In the genomic region with DNA sequence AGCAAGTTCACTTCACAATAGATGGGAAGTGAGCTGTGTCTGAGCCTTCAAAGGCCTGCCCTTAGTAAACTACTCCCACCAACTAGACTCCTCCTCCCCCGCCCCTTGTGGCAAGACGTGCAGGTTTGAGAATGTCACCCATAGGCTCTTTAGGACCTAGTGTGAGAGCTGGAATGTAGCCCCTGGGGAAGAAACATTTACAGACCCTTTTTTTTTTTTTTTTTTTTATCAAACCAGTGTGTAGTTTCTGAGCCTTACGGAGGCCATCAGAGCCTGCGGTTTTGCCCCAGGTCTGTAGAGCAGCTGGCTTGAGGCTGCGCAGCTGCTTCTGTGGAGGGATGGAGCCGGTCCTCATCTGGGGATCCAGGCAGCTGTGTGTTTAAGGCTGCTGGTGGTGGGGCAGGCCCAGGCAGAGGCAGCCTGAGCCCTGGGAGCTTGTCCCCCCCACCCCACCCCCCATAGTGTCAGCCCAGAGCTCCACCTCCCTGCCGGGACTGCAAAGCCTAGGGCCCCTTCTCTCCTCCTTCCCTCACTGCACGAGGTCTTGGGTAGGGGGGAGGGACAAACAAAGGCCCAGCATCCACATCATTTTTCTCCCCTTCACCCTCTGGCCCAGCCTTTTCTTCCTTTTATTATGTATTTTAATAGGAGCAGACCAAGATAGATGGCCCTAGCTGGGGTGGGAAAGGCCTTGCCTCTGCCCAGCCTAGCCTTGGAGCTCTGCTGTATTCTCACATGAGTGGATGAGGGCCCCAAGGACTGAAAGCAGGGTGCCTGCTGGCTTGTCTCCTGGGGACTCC, we compare ENCODE assay signal across 9 mouse cellular contexts. TPM values are rescaled to one million over a fixed set of nuclear protein-coding genes. Genes with fewer than 3 reads are reported as not detected.
DNase-seq lines count a peak whose midpoint lies in the region; ATAC-seq lines count a peak whose summit lies in the region.
"Had no signal": no experiment of that assay in that cellular context is flagged by ENCODE, and none has a peak within 500 bp of the region (broad histone marks: within the 10 kb centered on the region; RNA-seq: fewer than 3 reads in every experiment).

No protein-coding gene starts in this region.

- peak; percentile 44; the same call in 1 of the 2 replicates for ATAC-seq in lung, embryonic 15.5 days (ENCODE audit: borderline replicate concordance, extremely low read depth, low FRiP score, low TSS enrichment)
- peak; percentile 76 for ATAC-seq in embryonic facial prominence, embryonic 11.5 days (replicated peaks; ENCODE audit: insufficient number of reproducible peaks, low FRiP score, low TSS enrichment, low read depth)
- peak; percentile 78 for ATAC-seq in intestine, embryonic 16.5 days
- ATAC-seq in activated CD4-positive, CD25-positive, alpha-beta regulatory T cell, adult 4 months: no peak
- ATAC-seq: inflammation-experienced regulatory T-cells, adult 6 months had no signal

- H3K4me2 ChIP-seq in lung, embryonic 15.5 days: no peak overlapping the region
- no peak overlapping the region for H3K4me2 ChIP-seq in embryonic facial prominence, embryonic 11.5 days (ENCODE audit: low read depth, low read length)
- no peak overlapping the region for H3K4me2 ChIP-seq in intestine, embryonic 16.5 days (ENCODE audit: low read depth, low read length)

- H3K4me1 ChIP-seq in lung, embryonic 15.5 days: peaks cover 14% of the 10 kb centered on the region
- H3K4me1 ChIP-seq in embryonic facial prominence, embryonic 11.5 days (ENCODE audit: control insufficient read depth, insufficient read depth, low read length): peaks cover 3% of the 10 kb centered on the region; the same call in 1 of the 2 replicates
- H3K4me1 ChIP-seq in intestine, embryonic 16.5 days (ENCODE audit: control insufficient read depth, insufficient read depth, low read length): peaks cover 10% of the 10 kb centered on the region; the same call in 1 of the 2 replicates

- 0 out of 2 replicates have a peak overlapping the region, but pooled peaks have one; percentile 21 for H3K27ac ChIP-seq in lung, embryonic 15.5 days
- H3K27ac ChIP-seq in embryonic facial prominence, embryonic 11.5 days (replicated peaks; ENCODE audit: low read depth, low read length): no peak overlapping the region; the same call in 1 of the 2 replicates
- H3K27ac ChIP-seq in intestine, embryonic 16.5 days (ENCODE audit: low read length): peak overlapping the region; percentile 78

- H3K9ac ChIP-seq in lung, embryonic 15.5 days: no peak overlapping the region
- no peak overlapping the region for H3K9ac ChIP-seq in embryonic facial prominence, embryonic 11.5 days (replicated peaks; ENCODE audit: low read length)
- peak overlapping the region; percentile 15; the same call in 1 of the 2 replicates for H3K9ac ChIP-seq in intestine, embryonic 16.5 days (ENCODE audit: low read depth, low read length)

- DNase-seq in lung, postnatal 25 days (ENCODE audit: low spot score): no peak
- DNase-seq in embryonic facial prominence, embryonic 11.5 days (ENCODE audit: low spot score): peak; percentile 53
- peak; percentile 18 to 38 for DNase-seq in thymus, postnatal 10 days (ENCODE audit: low spot score in 2 of 2)
- DNase-seq in spleen, adult 18-20 months: no peak
- DNase-seq: lung, postnatal 36 days had no signal

- WGBS in lung, embryonic 15.5 days: 33% methylated on average over 8 of the region's 8 CpGs
- 23% methylated on average over 8 of the region's 8 CpGs for WGBS in embryonic facial prominence, embryonic 11.5 days
- 32% methylated on average over 8 of the region's 8 CpGs for WGBS in intestine, embryonic 16.5 days

- no peak overlapping the region for H3K4me3 ChIP-seq in lung, embryonic 15.5 days
- H3K4me3 ChIP-seq in embryonic facial prominence, embryonic 11.5 days (ENCODE audit: low read depth, low read length): no peak overlapping the region
- no peak overlapping the region for H3K4me3 ChIP-seq in intestine, embryonic 16.5 days (ENCODE audit: low read length)

- no peaks in the 10 kb centered on the region for H3K36me3 ChIP-seq in lung, embryonic 15.5 days
- no peaks in the 10 kb centered on the region for H3K36me3 ChIP-seq in embryonic facial prominence, embryonic 11.5 days (replicated peaks; ENCODE audit: control insufficient read depth, insufficient read depth, low read depth, low read length)
- H3K36me3 ChIP-seq in intestine, embryonic 16.5 days (ENCODE audit: control insufficient read depth, insufficient read depth, low read length): no peaks in the 10 kb centered on the region

- H3K27me3 ChIP-seq in lung, embryonic 15.5 days: no peaks in the 10 kb centered on the region
- H3K27me3 ChIP-seq in embryonic facial prominence, embryonic 11.5 days (ENCODE audit: control insufficient read depth, insufficient read depth, low read length): no peaks in the 10 kb centered on the region
- H3K27me3 ChIP-seq in intestine, embryonic 16.5 days (replicated peaks; ENCODE audit: control insufficient read depth, insufficient read depth, low read length): no peaks in the 10 kb centered on the region

- no peaks in the 10 kb centered on the region for H3K9me3 ChIP-seq in lung, embryonic 15.5 days
- H3K9me3 ChIP-seq in embryonic facial prominence, embryonic 11.5 days (replicated peaks; ENCODE audit: control insufficient read depth, low read length): no peaks in the 10 kb centered on the region
- H3K9me3 ChIP-seq in intestine, embryonic 16.5 days (ENCODE audit: control insufficient read depth, low read length): no peaks in the 10 kb centered on the region

RNA-seq across cellular contexts. Expression of gene Rxra, which starts 26.2 kb away (rescaled TPM):
- 12.6 and 13.5 TPM in 2 replicates for polyA plus RNA-seq in lung, embryonic 15.5 days (2015; fragmentation: Nextera tagmentation; extraction: Ambion mirVana)
- polyA plus RNA-seq in embryonic facial prominence, embryonic 11.5 days (2014; fragmentation: Nextera tagmentation; extraction: Ambion mirVana): 7.6 and 9.7 TPM in 2 replicates
- 9.9 and 11.4 TPM in 2 replicates for polyA plus RNA-seq in intestine, embryonic 16.5 days (2015; fragmentation: Nextera tagmentation; extraction: Ambion mirVana)
- polyA plus RNA-seq in activated CD4-positive, CD25-positive, alpha-beta regulatory T cell, adult 4 months (2017; shearing (Covaris generic)): 10 to 100 TPM in 1 of 2 experiments, 1 to 10 TPM in 1; 7.7 to 11.7 TPM

Comparison
In these comparisons a context has a peak if more than half of its experiments do, and no peak if none do; other contexts are left out.
1. DNase-seq: peak in embryonic facial prominence, embryonic 11.5 days (single experiment) and thymus, postnatal 10 days (2 of 2); none in lung, postnatal 25 days (single experiment) and spleen, adult 18-20 months (0 of 2).